Mouse (Mus musculus): ENCODE results near the gene Cpn2.

DNA sequence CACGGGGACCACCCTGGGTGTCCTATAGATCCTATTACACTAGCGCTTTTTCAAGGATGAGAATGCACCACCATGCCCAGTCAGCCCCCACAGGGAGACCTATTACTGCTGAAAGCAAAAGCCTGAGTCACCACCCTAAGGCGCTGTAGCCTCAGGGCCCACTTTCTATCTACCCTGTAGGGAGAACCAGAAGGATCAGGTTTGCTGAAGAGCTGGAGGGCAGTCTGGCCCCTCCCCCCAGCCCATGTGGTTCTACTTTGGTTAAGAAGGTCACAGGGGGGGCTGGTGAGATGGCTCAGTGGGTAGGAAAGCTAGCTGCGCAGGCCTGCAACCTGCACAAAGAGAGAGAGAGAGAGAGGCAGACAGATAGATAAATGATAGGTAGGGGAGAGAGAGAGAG, 18.4 kb upstream of the Cpn2 start:
- TF ChIP-seq GATA1 (IDR thresholded peaks at IDR 0.05; ENCODE audit: borderline replicate concordance, low read length) (no peak), FLI1 (IDR thresholded peaks at IDR 0.05; ENCODE audit: low read length) (no peak)
